Mouse (Mus musculus) left cerebral cortex, postnatal 10 days (tissue): Measurements from ENCODE around the gene 5730596B20Rik. TPM values are rescaled to one million over a fixed set of nuclear protein-coding genes. Genes with fewer than 3 reads are reported as not detected.

Experiments used
- DNase-seq, 2 experiments: peaks; one replicate each; pipeline ENCODE4 v3.0.0; 2021 to 2022; ENCODE audit warnings: low spot score in 2 of 2, mixed read lengths in 1 of 2; ENCODE audit errors: extremely low spot score in 1 of 2
- intact Hi-C: fragments of 180-260 bp; cut with DNase I; formaldehyde crosslinking; loops from one replicate; pipeline ENCODE4 v1.15.1; 2025
- total RNA-seq, 2 experiments: library from RNA; stranded (reverse); gene quantifications; 2 replicates each; pipeline ENCODE4 v1.2.3; 2021

Gene 5730596B20Rik
- total RNA-seq, 2 experiments from 2014 or later: not detected

GRCm38 (mm10) chr6:52160511-52161335, 16.6 kb upstream of the 5730596B20Rik start:
- no peak for DNase-seq
- intact Hi-C loops: no loop called here

DNA sequence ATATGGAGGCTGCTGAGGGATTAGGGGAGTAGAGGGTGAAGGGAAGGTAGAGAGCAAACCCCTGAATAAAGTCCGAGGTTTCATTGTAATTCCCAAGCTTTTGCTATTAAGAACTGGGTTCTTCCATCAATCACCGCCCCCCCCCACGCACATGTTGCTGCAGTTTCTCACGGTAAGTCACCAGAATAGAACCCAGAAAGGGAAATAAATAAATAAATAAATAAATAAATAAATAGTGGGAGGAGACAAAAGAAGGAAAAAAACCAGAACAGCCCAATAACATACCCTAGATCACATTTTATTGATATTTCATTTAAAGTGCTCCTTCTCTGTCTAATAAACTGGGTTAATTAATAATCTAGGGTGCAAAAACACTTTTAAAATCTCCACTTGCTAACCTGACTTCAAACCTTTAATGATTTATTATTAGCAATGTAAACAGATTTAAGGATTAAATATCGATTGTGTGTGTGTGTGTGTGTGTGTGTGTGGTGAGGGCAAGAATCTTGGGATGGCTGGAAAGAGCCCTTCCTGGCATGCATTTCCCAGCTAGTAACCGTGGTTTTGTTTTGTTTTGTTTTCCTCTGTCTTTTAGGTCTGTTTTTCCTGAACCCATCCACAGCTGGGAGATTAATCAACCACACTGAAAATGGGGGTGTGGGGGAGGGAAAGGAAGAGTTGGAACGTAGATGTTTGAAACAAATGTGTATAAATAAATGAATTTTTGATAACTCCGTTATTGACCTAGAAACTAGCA, 15.8 kb upstream of the 5730596B20Rik start:
- intact Hi-C loops: no loop called here
- DNase-seq: no peak

DNA sequence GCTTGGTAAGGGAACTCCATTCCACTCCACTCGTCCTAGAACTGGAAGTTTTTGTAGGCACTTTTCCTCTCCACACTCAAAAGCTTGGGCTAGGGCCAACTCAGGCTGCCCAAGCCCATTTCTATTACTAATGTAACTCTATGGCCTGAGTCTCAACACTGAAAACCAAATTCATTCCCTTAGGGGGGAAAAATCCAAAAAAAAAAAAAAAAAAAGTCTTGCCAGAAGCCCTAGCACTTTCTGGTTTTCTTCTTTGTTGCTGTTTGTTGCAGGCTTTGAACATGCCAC, 15.3 kb upstream of the 5730596B20Rik start:
- intact Hi-C loops: no loop called here
- no peak for DNase-seq

GRCm38 (mm10) chr6:52162611-52163365, 14.5 kb upstream of the 5730596B20Rik start:
- no peak for DNase-seq
- intact Hi-C loops: no loop called here

DNA sequence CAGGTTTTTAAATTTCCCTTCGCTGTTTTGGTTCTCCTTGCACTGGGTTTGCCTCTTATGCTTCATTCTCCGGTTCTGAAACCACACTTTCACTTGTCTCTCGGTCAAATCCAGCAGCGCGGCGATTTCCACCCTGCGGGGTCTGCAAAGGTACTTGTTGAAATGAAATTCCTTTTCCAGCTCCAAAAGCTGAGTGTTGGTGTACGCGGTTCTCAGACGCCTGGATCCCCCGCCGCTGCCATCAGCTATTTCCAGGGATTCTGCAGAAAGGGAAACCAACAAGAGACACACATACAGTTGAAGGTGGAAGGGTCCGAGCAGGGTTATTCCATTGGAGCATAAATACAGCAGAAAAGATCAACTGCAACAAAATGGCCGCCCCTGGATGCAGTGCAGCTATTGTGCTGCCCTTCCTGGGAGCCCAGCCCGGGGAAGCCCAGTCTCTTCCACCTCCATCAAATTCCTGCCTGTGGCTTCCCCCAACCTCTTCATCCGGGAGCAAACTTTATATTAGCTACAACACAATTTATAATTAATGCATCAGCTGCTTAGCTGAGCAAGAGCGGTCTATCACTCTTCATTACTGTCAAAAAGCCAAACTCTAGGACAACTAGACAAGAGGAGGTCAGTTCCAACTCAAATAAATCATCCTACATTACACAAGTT, 13.8 kb upstream of the 5730596B20Rik start:
- intact Hi-C loops: no loop called here

GRCm38 (mm10) chr6:52164051-52164625, 13.2 kb upstream of the 5730596B20Rik start:
- intact Hi-C loops: no loop called here
- DNase-seq: no peak

More for the DNA sequence above, 13.8 kb upstream of the 5730596B20Rik start:
- no peak for DNase-seq

DNA sequence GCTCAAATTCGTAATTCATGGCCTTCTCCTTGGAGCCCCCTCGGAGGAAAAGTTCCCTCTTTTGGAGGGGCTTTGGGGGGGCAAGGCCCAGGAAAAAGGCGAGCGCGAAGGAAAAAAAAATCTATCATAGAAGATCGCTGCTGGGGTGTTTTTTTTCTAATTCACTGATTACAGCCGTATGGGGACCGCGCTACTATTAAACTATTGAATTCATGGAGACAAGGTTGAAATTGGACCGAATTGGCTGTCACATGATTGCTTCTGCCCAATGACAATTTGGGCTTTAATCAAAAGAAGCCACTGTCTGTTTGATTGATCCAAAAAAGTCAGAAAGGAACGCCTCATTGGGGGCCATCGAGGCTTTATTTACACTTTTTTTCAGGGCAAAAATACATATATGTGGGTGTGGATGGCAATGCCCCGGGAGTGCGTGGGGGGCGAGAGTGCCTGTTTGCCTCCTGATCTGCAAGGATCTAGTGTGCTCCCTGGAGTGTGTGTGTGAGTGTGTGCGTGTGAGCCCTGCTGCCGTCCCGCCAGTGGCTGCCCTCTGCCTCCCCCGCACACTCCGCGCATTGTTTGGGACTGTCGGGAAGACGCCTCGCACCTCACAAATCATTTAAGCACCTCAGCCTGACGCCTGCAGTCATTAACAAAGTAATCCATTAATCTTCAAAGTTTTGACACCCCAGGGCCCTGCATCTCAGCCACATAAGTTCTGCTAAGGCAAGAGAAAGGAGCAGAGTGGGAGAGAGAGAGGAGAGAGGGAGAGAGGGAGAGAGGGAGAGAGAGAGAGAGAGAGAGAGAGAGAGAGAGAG, 12.5 kb upstream of the 5730596B20Rik start, which contains the start of gene Hoxa2:
Gene Hoxa2 (minus strand): TSS at position 206 of the 815 bp plus-strand sequence.
- intact Hi-C loops: loop anchor here (5.0 kb wide), 1 partner anchor 983 kb away; no protein-coding TSS in a partner anchor
- DNase-seq: no peak

- intact Hi-C loops: loop anchor here (5.0 kb wide), 1 partner anchor 983 kb away; no protein-coding TSS in a partner anchor
- DNase-seq: no peak
Measured at GRCm38 (mm10) chr6:52165441-52166370, 11.6 kb upstream of the 5730596B20Rik start.

DNA sequence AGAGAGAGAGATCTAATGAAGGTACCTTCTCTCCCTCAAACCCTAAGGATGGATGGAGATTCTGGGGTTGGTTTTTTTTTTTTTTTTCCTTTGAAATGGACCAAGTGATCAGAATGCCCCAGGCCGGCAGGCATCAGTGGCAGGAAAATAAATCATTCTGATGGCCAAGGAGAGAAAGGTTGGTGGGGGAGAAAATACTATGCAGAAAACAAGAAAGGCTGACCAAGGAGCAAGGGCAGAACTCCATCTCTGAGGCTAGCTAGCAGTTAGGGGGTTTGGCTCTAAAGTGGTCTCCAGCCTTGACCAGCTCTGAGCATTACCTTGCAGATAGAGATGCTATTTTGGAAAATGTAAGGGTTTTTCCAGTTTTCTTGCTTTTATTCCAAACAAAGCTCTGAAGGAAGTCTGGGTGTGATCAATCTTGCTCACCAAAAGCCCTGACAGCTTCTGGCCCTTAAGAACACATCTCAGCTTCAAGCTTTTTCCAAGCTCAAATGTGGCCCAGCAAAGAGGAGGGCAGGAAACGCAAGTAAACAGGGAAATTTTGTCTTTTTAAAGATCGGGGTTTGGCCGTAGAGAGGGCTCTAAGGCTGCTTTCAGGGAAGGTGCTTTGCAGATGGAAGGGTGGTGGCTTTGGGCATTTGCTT, 10.7 kb upstream of the 5730596B20Rik start:
- intact Hi-C loops: loop anchor here (5.0 kb wide), 1 partner anchor 984 kb away; no protein-coding TSS in a partner anchor
- no peak for DNase-seq

- intact Hi-C loops: loop anchor here (5.0 kb wide), 1 partner anchor 985 kb away; no protein-coding TSS in a partner anchor
- no peak for DNase-seq
Measured at GRCm38 (mm10) chr6:52167176-52167575, 10.1 kb upstream of the 5730596B20Rik start.

DNA sequence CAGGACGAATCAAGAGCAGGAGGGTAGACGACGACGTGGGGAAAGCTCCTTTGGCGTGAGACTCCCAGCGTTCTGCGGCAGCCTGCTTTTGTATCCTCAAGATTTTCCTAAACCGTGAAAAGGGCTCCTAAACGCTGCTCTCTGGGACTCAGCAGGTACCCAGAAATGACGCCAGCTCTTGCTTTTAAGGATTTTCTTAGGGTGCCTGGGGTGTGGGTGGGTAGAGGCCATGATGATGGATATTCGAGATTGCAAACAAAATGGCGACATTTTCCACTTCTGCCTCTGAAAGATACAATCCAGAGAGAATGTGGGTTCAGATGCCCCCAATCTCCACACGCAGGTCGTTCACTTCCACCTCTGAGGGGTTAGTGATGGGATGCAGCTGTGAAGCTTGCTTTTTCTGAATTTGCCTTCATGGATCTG, 9.5 kb upstream of the 5730596B20Rik start:
- intact Hi-C loops: loop anchor here (5.0 kb wide), 1 partner anchor 985 kb away; no protein-coding TSS in a partner anchor
- no peak for DNase-seq

DNA sequence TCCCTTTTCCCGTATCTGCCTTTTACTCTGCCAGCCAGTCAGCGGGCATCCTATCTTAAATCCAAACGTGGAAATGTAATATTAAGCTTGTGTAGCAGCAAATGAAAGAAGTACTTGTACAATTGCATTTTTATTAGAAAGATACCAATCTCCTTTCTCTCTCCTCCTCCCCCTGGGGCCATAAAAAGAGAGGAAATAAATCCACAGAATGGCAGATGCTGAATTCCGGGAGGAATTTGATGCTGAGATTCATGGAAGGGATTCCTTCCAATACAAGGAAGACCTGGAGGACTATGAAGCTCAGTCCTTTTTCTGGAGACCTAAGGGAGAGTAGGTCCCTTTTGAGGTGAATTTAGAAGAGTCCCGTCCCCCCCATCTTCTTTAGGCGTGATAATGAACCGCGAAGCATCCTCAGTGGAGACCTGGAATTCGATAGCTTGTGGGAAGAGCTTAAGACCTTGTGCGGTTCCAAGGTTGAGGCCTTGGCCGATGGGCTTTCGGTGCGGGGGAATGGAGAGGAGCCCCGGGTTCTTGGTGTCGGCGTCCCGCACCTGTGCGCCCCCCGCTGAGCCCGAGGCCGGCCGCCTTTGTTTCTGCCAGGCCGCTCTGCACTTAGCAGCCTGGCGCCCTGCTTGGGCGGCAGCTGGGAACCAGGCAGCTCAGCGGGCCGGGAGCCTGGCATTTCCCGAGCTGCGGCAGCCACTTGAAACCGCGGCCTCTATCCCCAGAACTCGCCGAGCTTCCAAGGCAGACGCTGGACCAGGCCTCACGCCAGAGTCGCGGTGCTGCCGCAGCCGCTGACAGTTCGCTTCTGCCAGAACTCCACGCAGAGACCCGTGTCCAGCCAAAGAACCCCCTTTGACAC, 8.9 kb upstream of the 5730596B20Rik start:
- DNase-seq: no peak
- intact Hi-C loops: loop anchor here (5.0 kb wide), 1 partner anchor 986 kb away; no protein-coding TSS in a partner anchor

GRCm38 (mm10) chr6:52169499-52170165, 7.7 kb upstream of the 5730596B20Rik start:
- intact Hi-C loops: loop anchor here (5.0 kb wide), 1 partner anchor 987 kb away; no protein-coding TSS in a partner anchor
- no peak for DNase-seq

GRCm38 (mm10) chr6:52170166-52170897, 7.0 kb upstream of the 5730596B20Rik start:
- no peak for DNase-seq
- intact Hi-C loops: no loop called here
